Mouse (Mus musculus): ENCODE results near the gene Cdc25a. TPM values are rescaled to one million over a fixed set of nuclear protein-coding genes. Genes with fewer than 3 reads are reported as not detected.

Gene Cdc25a
- polyA plus RNA-seq, 1 experiment from 2014 or later = 32.1 TPM

Other genes with a start within 250 kb of the Cdc25a start
- gene Fbxw24, start 249.5 kb upstream of the Cdc25a start, polyA plus RNA-seq (2015; fragmentation: Nextera tagmentation; extraction: Ambion mirVana) = 0.11 TPM in 1 of 2 replicates, not detected in the other
- not detected in 2 replicates for gene Fbxw25, start 210.9 kb upstream of the Cdc25a start, polyA plus RNA-seq (2015; fragmentation: Nextera tagmentation; extraction: Ambion mirVana)
- not detected in 2 replicates for gene Fbxw18, start 172.9 kb upstream of the Cdc25a start, polyA plus RNA-seq (2015; fragmentation: Nextera tagmentation; extraction: Ambion mirVana)
- not detected in 2 replicates for gene Fbxw26, start 129.5 kb upstream of the Cdc25a start, polyA plus RNA-seq (2015; fragmentation: Nextera tagmentation; extraction: Ambion mirVana)
- gene Fbxw27, start 84.9 kb upstream of the Cdc25a start, polyA plus RNA-seq (2015; fragmentation: Nextera tagmentation; extraction: Ambion mirVana) = not detected in 2 replicates
- gene Spink8, start 63.3 kb upstream of the Cdc25a start, polyA plus RNA-seq (2015; fragmentation: Nextera tagmentation; extraction: Ambion mirVana) = not detected in 2 replicates
- 88.4 and 96.6 TPM in 2 replicates for gene Nme6, start 42.8 kb upstream of the Cdc25a start, polyA plus RNA-seq (2015; fragmentation: Nextera tagmentation; extraction: Ambion mirVana)
- 2.9 and 5.3 TPM in 2 replicates for gene Camp, start 26.0 kb upstream of the Cdc25a start, polyA plus RNA-seq (2015; fragmentation: Nextera tagmentation; extraction: Ambion mirVana)
- gene Map4, start 55.9 kb downstream of the Cdc25a start, polyA plus RNA-seq (2015; fragmentation: Nextera tagmentation; extraction: Ambion mirVana) = 53.0 and 54.4 TPM in 2 replicates
- 83.8 and 91.3 TPM in 2 replicates for gene Smarcc1, start 242.1 kb downstream of the Cdc25a start, polyA plus RNA-seq (2015; fragmentation: Nextera tagmentation; extraction: Ambion mirVana)
- 92.7 and 98.1 TPM in 2 replicates for gene Dhx30, start 242.3 kb downstream of the Cdc25a start, polyA plus RNA-seq (2015; fragmentation: Nextera tagmentation; extraction: Ambion mirVana)